Mouse (Mus musculus): ENCODE measurements at regions not wholly inside any gene's neighbourhood (a gene's known extent, or its start where the extent isn't known, plus 50 kb on each side); places are given as distances from the start of the nearest gene placed in this dataset.

DNA sequence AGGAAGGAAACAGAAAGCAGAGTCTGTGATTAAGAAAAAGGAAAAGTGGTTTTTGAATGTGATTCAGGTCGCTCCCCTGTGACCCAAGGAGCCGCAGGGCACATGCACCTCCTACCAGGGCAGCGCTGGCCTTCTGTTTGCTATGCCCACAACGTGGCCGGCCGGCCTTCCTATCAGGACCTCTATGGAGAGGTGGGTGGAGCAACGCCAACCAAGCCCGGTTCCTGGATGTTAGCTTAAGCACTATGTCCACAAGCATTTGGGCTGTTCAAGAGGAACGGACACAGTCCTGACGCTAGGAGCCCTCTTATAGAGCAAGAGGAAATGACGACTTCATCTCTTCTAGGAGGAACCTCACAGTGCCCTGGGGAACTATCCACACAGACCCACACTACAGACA is 319.5 kb downstream of the Sox9 start:
- Histone ChIP-seq H3K4me2 (peak overlapping the region; percentile 11; the same call in 1 of the 2 replicates), H3K27me3 (ENCODE audit: control insufficient read depth, insufficient read depth, low read length) (no peaks in the 10 kb centered on the region), H3K4me1 (ENCODE audit: control insufficient read depth, insufficient read depth, low read length) (no peaks in the 10 kb centered on the region; the same call in 1 of the 2 replicates), H3K4me3 (ENCODE audit: low read depth, low read length) (no peak overlapping the region), H3K9me3 (replicated peaks; ENCODE audit: control insufficient read depth, low read length) (no peaks in the 10 kb centered on the region), H3K36me3 (ENCODE audit: control insufficient read depth, insufficient read depth, low read length) (no peaks in the 10 kb centered on the region), H3K27ac (ENCODE audit: low read depth, low read length) (no peak overlapping the region), H3K9ac (ENCODE audit: low read depth, low read length) (no peak overlapping the region)
- ATAC-seq (replicated peaks; ENCODE audit: insufficient number of reproducible peaks, low FRiP score, low TSS enrichment): no peak
- WGBS (ENCODE audit: insufficient replicate concordance): 43% methylated on average over 11 of the region's 11 CpGs

DNA sequence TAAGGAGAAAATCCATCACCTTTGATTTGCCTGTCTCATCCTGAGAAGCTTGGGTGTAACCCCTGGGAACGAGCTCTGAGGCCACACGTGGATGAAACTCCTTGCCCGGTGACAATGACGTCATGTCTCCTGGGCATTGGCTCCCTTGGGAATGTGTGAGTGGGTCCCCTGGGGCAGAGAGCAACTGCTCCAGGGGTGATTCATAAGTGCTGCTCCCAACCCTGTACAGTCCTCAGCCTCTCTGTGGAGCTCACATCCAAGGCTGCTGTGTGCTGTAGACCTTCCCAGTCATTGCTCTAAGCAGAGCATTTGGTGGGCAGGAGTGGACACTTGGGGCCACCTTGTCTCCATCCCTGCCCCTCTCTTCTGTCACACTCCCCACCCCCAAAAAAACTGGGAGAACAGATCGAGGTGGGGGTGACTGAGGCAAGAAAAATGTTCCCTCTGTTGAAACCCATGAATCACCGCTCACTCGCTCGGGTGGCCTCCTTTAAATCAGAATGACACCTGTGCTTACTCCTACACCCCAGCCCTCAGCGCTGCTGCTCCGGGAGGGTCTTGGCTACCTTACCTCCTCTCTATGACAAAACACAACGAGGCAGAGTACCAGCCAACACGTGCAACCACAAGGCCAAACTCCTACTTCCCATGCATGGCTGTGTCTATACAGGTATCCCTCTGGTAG is 321.3 kb downstream of the Sox9 start:
- Histone ChIP-seq H3K27me3 (ENCODE audit: control insufficient read depth, insufficient read depth, low read length) (no peaks in the 10 kb centered on the region), H3K9me3 (replicated peaks; ENCODE audit: control insufficient read depth, low read length) (no peaks in the 10 kb centered on the region), H3K4me3 (ENCODE audit: low read depth, low read length) (no peak overlapping the region), H3K4me2 (no peak overlapping the region), H3K9ac (ENCODE audit: low read depth, low read length) (no peak overlapping the region), H3K36me3 (ENCODE audit: control insufficient read depth, insufficient read depth, low read length) (no peaks in the 10 kb centered on the region), H3K4me1 (ENCODE audit: control insufficient read depth, insufficient read depth, low read length) (no peaks in the 10 kb centered on the region; the same call in 1 of the 2 replicates), H3K27ac (ENCODE audit: low read depth, low read length) (no peak overlapping the region)
- no peak for ATAC-seq (replicated peaks; ENCODE audit: insufficient number of reproducible peaks, low FRiP score, low TSS enrichment)
- 79% methylated on average over 12 of the region's 12 CpGs for WGBS (ENCODE audit: insufficient replicate concordance)

DNA sequence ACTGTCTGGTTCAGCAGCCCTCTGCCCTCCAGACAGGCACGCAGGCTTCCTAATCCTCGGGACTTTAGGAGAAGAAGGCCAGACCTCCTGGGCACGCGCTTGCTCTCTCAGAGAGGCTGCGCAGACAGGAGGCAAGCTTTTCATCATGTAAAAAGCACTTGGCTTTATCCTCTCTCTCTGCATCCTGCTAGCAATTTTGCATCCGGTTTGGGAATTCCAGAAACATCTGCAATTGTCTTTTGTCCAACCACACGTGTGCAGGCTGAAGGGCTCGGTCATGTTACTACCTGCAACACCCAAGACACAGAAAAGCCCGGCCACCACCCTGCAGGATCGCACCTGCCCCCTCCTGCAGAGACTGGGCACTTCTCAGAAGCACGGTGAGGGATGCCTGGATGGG is 323.3 kb downstream of the Sox9 start:
- Histone ChIP-seq H3K4me2 (no peak overlapping the region), H3K27ac (ENCODE audit: low read depth, low read length) (no peak overlapping the region), H3K4me1 (ENCODE audit: control insufficient read depth, insufficient read depth, low read length) (no peaks in the 10 kb centered on the region; the same call in 1 of the 2 replicates), H3K9me3 (replicated peaks; ENCODE audit: control insufficient read depth, low read length) (no peaks in the 10 kb centered on the region), H3K36me3 (ENCODE audit: control insufficient read depth, insufficient read depth, low read length) (no peaks in the 10 kb centered on the region), H3K9ac (ENCODE audit: low read depth, low read length) (no peak overlapping the region), H3K27me3 (ENCODE audit: control insufficient read depth, insufficient read depth, low read length) (no peaks in the 10 kb centered on the region), H3K4me3 (ENCODE audit: low read depth, low read length) (no peak overlapping the region)
- no peak for ATAC-seq (replicated peaks; ENCODE audit: insufficient number of reproducible peaks, low FRiP score, low TSS enrichment)
- 69% methylated on average over 11 of the region's 11 CpGs for WGBS (ENCODE audit: insufficient replicate concordance)

DNA sequence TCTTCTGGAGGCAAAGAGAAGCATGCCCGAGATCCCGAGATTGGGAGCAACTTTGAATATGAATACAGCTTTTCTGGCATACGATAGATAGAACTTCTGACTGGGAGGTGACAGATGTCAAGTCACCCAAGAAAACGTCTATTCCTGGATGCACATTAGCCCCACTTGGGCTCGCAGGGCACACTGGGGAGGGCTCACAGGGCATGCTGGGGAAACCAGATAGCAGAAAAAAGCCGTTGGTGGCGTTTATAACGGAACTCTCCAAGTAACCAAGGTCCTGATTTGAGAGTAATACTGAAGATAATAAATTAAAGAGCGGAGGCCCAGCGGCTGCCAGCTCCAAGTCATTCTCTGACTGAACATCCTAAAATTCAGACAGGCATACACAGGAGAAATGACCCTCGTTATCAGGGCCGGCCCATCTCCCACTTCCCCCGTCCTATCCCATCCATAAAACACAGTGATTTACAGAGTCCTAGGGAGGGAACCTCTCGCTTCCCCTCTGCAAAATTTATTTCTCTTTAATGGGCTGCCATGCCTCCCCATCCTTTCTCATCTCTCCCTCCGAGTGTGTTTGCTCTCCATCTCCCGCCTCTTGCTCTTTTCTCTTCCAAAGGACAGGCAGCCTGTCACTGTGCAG is 325.3 kb downstream of the Sox9 start:
- 69% methylated on average over 16 of the region's 16 CpGs for WGBS (ENCODE audit: insufficient replicate concordance)

DNA sequence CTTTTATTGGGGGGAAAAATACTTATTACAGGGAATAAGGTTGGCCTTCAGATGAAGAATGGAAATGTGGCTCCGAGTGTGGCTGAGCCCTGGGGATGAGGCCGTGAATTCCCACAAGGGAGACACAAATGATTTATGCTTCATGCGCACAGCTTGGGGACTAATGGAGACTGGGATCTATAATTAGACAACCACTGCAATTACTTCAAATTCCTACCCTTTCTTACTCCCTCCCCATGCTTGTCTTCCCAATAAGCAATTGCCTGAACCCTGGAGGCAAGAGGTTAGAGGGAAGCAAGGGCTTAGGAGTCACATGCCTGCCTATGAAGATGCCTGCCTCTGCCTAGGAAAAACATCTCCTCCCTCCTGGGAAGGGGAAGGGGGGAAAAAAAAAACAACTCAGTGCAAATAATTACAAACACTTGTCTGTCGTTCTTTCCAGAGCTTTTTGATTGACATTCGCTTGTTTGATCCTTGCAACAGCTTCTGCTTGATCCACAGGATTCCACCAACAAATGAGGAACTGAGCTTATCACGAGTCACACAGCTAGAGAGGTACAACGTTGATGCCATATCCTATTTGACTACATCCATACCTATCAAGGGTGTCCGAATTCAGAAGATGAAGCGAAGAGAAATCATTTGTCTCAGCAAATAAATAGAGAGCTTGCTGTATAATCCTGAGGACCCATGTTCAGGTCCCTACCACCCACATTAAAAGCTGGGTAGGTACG is 326.1 kb downstream of the Sox9 start:
- H3K9ac ChIP-seq (ENCODE audit: low read depth, low read length): no peak overlapping the region
- no peak overlapping the region for H3K4me2 ChIP-seq
- ATAC-seq (replicated peaks; ENCODE audit: insufficient number of reproducible peaks, low FRiP score, low TSS enrichment): no peak
- no peaks in the 10 kb centered on the region for H3K4me1 ChIP-seq (ENCODE audit: control insufficient read depth, insufficient read depth, low read length)
- H3K36me3 ChIP-seq (ENCODE audit: control insufficient read depth, insufficient read depth, low read length): no peaks in the 10 kb centered on the region
- WGBS (ENCODE audit: insufficient replicate concordance): 57% methylated on average over 10 of the region's 10 CpGs
- no peaks in the 10 kb centered on the region for H3K27me3 ChIP-seq (ENCODE audit: control insufficient read depth, insufficient read depth, low read length)
- no peak overlapping the region for H3K4me3 ChIP-seq (ENCODE audit: low read depth, low read length)
- no peaks in the 10 kb centered on the region for H3K9me3 ChIP-seq (replicated peaks; ENCODE audit: control insufficient read depth, low read length)
- H3K27ac ChIP-seq (ENCODE audit: low read depth, low read length): no peak overlapping the region

More for the DNA sequence above, 325.3 kb downstream of the Sox9 start:
- Histone ChIP-seq H3K4me3 (ENCODE audit: low read depth, low read length) (no peak overlapping the region), H3K27me3 (ENCODE audit: control insufficient read depth, insufficient read depth, low read length) (no peaks in the 10 kb centered on the region), H3K4me1 (ENCODE audit: control insufficient read depth, insufficient read depth, low read length) (no peaks in the 10 kb centered on the region), H3K36me3 (ENCODE audit: control insufficient read depth, insufficient read depth, low read length) (no peaks in the 10 kb centered on the region), H3K9me3 (replicated peaks; ENCODE audit: control insufficient read depth, low read length) (no peaks in the 10 kb centered on the region), H3K4me2 (no peak overlapping the region), H3K9ac (ENCODE audit: low read depth, low read length) (no peak overlapping the region), H3K27ac (ENCODE audit: low read depth, low read length) (no peak overlapping the region)
- ATAC-seq (replicated peaks; ENCODE audit: insufficient number of reproducible peaks, low FRiP score, low TSS enrichment): no peak

DNA sequence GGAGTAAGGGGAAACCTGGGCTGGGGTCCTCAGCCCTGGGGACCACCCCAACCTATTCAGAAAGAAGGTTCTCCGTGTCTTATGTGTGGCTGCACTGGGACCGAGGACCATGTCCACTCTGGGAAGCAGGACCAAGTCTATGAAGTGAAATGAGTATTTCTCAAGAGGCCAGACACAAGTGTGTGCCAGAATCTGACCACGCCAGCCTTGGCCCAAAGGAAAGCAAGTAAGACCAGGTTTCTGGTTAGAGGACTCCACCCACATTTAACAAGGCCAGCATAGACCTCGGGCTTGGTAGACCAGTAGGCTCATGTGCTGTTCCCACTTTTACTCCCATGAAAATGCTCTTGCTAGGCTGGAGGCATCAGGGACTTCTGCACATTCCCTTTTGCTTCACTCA is 327.1 kb downstream of the Sox9 start:
- Histone ChIP-seq H3K27me3 (ENCODE audit: control insufficient read depth, insufficient read depth, low read length) (no peaks in the 10 kb centered on the region), H3K4me1 (ENCODE audit: control insufficient read depth, insufficient read depth, low read length) (no peaks in the 10 kb centered on the region), H3K4me2 (no peak overlapping the region), H3K4me3 (ENCODE audit: low read depth, low read length) (no peak overlapping the region), H3K9me3 (replicated peaks; ENCODE audit: control insufficient read depth, low read length) (no peaks in the 10 kb centered on the region), H3K9ac (ENCODE audit: low read depth, low read length) (no peak overlapping the region), H3K27ac (ENCODE audit: low read depth, low read length) (no peak overlapping the region), H3K36me3 (ENCODE audit: control insufficient read depth, insufficient read depth, low read length) (no peaks in the 10 kb centered on the region)
- WGBS (ENCODE audit: insufficient replicate concordance): 83% methylated on average over 4 of the region's 4 CpGs
- ATAC-seq (replicated peaks; ENCODE audit: insufficient number of reproducible peaks, low FRiP score, low TSS enrichment): no peak

DNA sequence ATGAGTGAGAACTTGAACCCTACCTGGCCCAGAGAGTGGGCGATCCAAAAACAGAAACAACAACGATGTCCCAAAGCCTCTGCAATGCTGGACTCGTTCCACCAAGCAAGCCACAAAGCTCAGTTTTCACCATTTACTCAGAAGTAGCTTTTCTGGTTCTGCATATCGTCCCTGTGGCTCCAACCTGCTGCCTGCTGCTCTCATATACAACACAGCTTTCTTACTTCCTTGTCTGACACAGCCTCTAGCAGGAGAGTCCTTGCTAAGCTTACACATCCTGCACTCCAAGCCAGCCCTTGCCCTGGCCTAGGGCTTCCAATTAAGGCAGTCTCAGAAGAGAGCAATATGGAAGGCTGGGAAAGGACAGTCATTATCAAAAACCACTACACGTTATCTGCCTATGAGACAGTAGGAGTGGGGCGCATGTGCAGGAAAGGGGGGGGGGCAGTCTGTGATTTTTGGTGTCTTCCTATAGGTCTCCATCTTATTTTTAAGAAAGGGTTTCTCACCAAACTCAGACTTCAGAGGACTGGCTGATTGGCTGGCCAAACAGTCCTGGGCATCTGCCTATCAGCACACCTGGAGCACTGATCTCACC is 331.3 kb downstream of the Sox9 start:
- ATAC-seq (replicated peaks; ENCODE audit: insufficient number of reproducible peaks, low FRiP score, low TSS enrichment): no peak

DNA sequence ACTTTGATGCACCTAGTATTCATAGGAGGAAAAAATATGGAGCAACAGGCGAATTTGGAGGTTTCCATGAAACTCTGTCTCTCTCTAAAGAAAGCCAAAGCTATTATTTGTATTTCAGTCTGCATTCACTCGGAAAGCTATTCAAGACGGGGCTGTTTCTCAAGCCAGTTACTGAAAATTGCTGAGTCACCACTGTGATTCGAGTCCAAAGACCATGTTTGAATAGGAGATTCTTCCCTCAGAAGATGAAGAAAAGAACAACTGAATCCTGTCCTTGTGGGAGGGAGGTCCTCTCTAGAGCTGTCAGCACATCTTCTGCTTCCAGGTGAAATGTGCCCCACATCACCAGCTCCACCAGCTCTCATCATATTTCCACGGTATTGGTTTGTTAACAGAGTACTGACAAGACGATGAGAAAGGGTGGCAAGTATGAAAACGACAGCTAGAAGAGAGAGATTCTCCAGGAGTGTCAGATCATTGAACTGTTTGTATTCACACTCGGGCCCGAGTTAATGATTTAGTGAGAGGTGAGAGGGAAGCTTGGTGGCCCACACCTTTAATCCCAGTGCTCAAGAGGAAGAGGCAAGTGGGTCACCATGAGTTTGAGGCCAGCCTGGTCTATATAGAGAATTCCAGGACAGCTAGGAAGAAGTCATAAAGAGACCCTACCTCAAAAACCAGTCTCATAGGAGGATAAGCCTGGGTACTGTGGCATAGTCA is 335.3 kb downstream of the Sox9 start:
- Histone ChIP-seq H3K9ac (ENCODE audit: low read depth, low read length) (no peak overlapping the region), H3K4me2 (no peak overlapping the region), H3K27me3 (ENCODE audit: control insufficient read depth, insufficient read depth, low read length) (no peaks in the 10 kb centered on the region), H3K4me3 (ENCODE audit: low read depth, low read length) (no peak overlapping the region), H3K9me3 (replicated peaks; ENCODE audit: control insufficient read depth, low read length) (no peaks in the 10 kb centered on the region), H3K36me3 (ENCODE audit: control insufficient read depth, insufficient read depth, low read length) (no peaks in the 10 kb centered on the region), H3K4me1 (ENCODE audit: control insufficient read depth, insufficient read depth, low read length) (peaks cover 8% of the 10 kb centered on the region; the same call in 1 of the 2 replicates), H3K27ac (ENCODE audit: low read depth, low read length) (no peak overlapping the region)
- 77% methylated on average over 9 of the region's 9 CpGs for WGBS (ENCODE audit: insufficient replicate concordance)
- ATAC-seq (replicated peaks; ENCODE audit: insufficient number of reproducible peaks, low FRiP score, low TSS enrichment): no peak

More for the DNA sequence above, 331.3 kb downstream of the Sox9 start:
- 65% methylated on average over 6 of the region's 6 CpGs for WGBS (ENCODE audit: insufficient replicate concordance)
- Histone ChIP-seq H3K9ac (ENCODE audit: low read depth, low read length) (no peak overlapping the region; the same call in 1 of the 2 replicates), H3K36me3 (ENCODE audit: control insufficient read depth, insufficient read depth, low read length) (no peaks in the 10 kb centered on the region), H3K4me2 (no peak overlapping the region), H3K9me3 (replicated peaks; ENCODE audit: control insufficient read depth, low read length) (no peaks in the 10 kb centered on the region), H3K4me3 (ENCODE audit: low read depth, low read length) (no peak overlapping the region), H3K27me3 (ENCODE audit: control insufficient read depth, insufficient read depth, low read length) (no peaks in the 10 kb centered on the region), H3K4me1 (ENCODE audit: control insufficient read depth, insufficient read depth, low read length) (no peaks in the 10 kb centered on the region), H3K27ac (ENCODE audit: low read depth, low read length) (no peak overlapping the region)

Measured in heart, embryonic 11.5 days (tissue).